Mouse (Mus musculus) thymus, adult 2 months (tissue): Measurements from ENCODE around the gene Msi2.

Experiments
- CTCF ChIP-seq: fragments of 200-500 bp; IDR thresholded peaks from 2 replicates; pipeline ENCODE4 v1.5.1; 2012; ENCODE audit warnings: mild to moderate bottlenecking, control low read depth, low read length, moderate library complexity, borderline replicate concordance; ENCODE audit not compliant: control insufficient read depth, poor library complexity, insufficient read depth; ENCODE audit errors: extremely low read depth
- POLR2A ChIP-seq: fragments of 200-500 bp; IDR thresholded peaks from 2 replicates; pipeline ENCODE4 v1.6.1; 2012; ENCODE audit warnings: mild to moderate bottlenecking, low read length, control low read depth, moderate library complexity; ENCODE audit not compliant: control insufficient read depth, poor library complexity, insufficient read depth; ENCODE audit errors: extremely low read depth

DNA sequence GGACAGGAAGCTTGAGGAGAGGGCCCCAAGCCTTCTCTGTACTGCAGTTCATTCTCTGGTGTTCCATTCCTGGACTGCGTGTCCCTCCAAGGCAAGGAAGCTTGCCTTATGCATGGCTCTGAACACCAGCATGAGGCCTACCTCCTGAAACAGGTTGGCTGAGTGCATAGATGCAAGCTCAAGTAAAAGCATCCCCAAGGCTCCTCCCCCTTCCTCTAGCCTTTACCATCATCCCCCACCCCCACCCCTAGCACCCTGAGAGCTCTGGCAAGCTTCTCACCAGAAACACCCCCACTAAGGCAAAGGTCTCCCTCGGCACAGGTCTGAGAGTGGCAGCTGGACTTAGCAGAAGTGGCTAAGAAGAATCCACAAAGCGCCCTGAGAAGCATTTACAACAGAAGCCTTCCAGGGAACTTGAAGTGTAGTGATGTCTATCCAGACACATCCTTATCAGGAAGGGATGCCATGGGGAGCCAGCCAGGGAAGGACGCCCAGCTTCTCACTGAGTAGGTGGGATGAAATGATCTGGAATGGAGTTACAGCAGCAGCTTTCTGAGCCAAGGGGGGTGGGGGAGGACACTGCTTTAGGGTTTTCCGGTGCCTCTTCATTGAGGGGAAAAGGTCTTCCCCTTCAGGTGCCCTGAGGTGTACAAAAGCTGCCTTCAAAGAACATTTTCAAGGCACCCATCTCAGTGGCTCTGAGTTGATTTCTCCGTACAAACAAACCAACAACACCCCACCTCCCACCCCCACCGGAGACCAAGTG lies 141.9 kb downstream of the Msi2 start:
- TF ChIP-seq CTCF (no peak), POLR2A (no peak)
